Mouse (Mus musculus) limb, embryonic 13.5 days (tissue): ENCODE data around the gene Slc25a45. TPM values are rescaled to one million over a fixed set of nuclear protein-coding genes. Genes with fewer than 3 reads are reported as not detected.

Experiments used
- ATAC-seq: fragments of 200-750 bp; cut with Nextera tagmentation; 2 replicates; pipeline ENCODE4 v1.8.0; 2017; ENCODE audit warnings: low read depth, moderate number of reproducible peaks, moderate TSS enrichment; ENCODE audit not compliant: low FRiP score
- H3K27ac ChIP-seq: fragments of 300-500 bp; sonication (generic); 2 replicates; pipeline ENCODE4 v1.5.1; 2015; ENCODE audit warnings: inconsistent platforms, mild to moderate bottlenecking, moderate library complexity
- H3K27me3 ChIP-seq: fragments of 300-500 bp; sonication (generic); 2 replicates; pipeline ENCODE4 v1.6.1; 2015; ENCODE audit warnings: mild to moderate bottlenecking, inconsistent platforms
- H3K36me3 ChIP-seq: fragments of 300-500 bp; sonication (generic); 2 replicates; pipeline ENCODE4 v1.6.1; 2015; ENCODE audit warnings: inconsistent platforms, mild to moderate bottlenecking, moderate library complexity
- H3K4me1 ChIP-seq: fragments of 300-500 bp; sonication (generic); 2 replicates; pipeline ENCODE4 v1.6.1; 2015; ENCODE audit warnings: inconsistent platforms
- H3K4me2 ChIP-seq: fragments of 300-500 bp; sonication (generic); replicated peaks from 2 replicates; pipeline ENCODE4 v1.6.1; 2015; ENCODE audit warnings: inconsistent platforms, mild to moderate bottlenecking, moderate library complexity
- H3K4me3 ChIP-seq: fragments of 300-500 bp; sonication (generic); 2 replicates; pipeline ENCODE4 v1.5.1; 2015; ENCODE audit warnings: moderate library complexity, mild to moderate bottlenecking, inconsistent platforms
- H3K9ac ChIP-seq: fragments of 300-500 bp; sonication (generic); 2 replicates; pipeline ENCODE4 v1.6.1; 2015; ENCODE audit warnings: mild to moderate bottlenecking, inconsistent platforms
- H3K9me3 ChIP-seq: fragments of 300-500 bp; sonication (generic); 2 replicates; pipeline ENCODE4 v1.6.1; 2016; ENCODE audit warnings: inconsistent platforms
- WGBS: fragments of 180-500 bp; shearing (Covaris S2); methylation state at CpG from one replicate; pipeline ENCODE4 v1.1.7; 2015; 5-methylcytosine and 5-hydroxymethylcytosine counted together
- polyA plus RNA-seq: library from polyadenylated mRNA; unstranded; fragments of >200 nt; fragmentation: Nextera tagmentation; extraction: Ambion mirVana; gene quantifications from 2 replicates; pipeline ENCODE4 v1.2.1, GENCODE M21; 2015

Gene Slc25a45
- polyA plus RNA-seq, 1 experiment from 2014 or later = 2.3 TPM

DNA sequence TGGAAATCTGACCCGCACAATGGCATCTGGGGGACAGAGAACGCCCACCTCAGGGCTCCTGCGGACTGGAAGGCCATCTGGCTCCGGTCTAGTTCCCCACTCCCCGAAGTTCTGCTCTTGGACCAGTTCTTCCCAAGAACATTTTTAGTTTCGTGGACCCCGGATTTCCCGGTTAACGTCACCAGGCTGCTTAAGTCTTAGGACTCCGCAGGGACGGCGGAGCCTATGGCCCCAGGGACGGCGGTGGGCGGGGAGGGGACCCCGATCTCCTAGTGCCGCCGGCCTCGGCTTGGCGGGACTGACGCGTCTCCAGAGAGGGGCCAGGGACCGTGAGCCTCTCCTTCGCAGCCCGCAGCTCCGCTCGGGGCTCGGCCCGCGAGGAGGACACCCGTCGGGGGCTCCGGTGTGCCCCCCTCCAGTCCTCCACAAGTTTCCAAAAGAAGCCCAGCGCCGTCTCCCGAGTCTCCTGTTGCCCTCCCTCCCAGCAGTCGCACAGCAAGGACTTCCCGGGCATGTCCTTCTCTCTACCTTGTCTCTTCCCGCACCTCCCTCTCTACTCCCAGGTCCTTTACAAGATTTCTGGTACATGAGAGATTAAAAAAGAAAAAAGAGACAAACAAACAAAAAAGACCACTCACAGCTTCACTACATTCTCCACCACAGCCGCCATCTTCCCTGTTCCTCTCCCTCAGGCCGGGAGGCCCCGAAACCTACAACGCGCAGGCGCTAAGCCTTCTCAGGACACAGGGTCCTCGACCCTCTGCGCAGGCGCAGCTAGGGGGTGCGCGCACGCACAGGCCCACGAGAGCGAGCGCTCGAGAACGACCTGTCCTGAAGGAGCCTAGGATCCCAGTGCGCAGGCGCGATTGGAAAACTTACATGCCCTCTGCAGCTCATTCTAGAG is 34.7 kb downstream of the Slc25a45 start:
- Histone ChIP-seq H3K36me3 (peaks cover 12% of the 10 kb centered on the region; the same call in 1 of the 2 replicates), H3K4me1 (peaks cover 33% of the 10 kb centered on the region), H3K9me3 (no peaks in the 10 kb centered on the region), H3K9ac (peak overlapping the region; percentile 97), H3K4me2 (peak overlapping the region; percentile 88), H3K27ac (peak overlapping the region; percentile 91), H3K4me3 (peak overlapping the region; percentile 99), H3K27me3 (no peaks in the 10 kb centered on the region)
- WGBS = under 1% methylated on average over 59 of the region's 59 CpGs
- peak; percentile 95 for ATAC-seq

DNA sequence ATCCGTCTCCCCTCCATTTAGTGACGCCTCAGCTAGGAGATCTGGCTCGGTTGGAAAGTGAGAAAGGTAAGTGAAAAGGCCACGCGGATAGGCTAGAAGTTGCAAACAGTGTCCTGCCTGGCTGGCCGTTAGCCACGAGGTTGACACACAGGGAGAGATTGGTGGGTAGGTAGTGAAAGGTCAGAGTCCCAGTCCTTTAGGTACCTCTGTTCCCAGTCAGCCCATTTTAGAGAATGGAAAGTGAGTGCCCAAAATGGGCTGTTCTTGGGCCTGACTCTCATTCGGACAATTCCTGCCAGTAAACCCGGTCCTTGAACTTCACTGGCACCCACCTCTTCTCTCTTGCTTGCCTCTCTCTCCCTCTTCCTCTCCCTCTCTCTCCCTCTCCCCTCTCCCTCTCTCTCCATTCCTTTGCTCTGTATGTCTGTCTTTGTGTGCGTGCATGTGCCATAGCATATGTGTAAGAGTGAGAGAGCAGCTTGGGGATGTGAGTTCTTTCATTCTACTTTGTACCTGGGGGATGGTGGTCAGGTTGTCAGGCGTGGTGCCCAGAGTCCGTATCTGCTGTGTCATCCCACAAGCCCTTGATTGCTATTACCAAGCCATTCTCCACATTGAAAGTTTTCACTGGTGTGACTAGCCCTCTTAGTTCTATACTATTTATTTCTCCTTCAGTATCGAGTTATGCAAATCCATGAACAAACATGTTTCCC is 35.6 kb downstream of the Slc25a45 start, which contains the start of gene Dpf2:
Dpf2 (minus strand) TSS at position 4 of the 713 bp plus-strand sequence.
- peak within 1 kb of the TSS; percentile 88 for H3K4me2 ChIP-seq
- peak within 1 kb of the TSS; percentile 97 for H3K9ac ChIP-seq
- no peak for ATAC-seq

DNA sequence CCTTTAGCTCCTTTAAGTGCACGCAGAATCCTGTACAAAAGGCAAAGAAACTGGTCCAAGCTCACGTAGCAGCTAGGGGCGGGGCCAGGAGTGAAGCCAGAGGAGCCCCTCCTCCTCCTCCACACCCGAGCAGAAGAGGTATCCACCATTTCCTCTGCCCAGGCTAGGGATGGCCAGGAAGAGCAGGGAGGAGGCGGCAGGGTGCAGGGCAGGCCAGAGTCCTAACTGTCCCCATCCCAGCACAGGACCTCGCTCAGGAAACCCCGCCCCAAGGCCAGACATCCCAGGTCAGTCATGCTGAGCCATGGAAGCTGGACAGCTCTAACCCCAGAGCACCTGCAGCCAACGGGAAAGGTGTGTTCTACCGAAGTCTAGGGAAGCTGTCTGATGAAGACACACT is 44.1 kb downstream of the Slc25a45 start:
- H3K4me3 ChIP-seq = no peak overlapping the region; the same call in 1 of the 2 replicates
- H3K27me3 ChIP-seq = peaks cover 10% of the 10 kb centered on the region
- no peaks in the 10 kb centered on the region for H3K9me3 ChIP-seq
- peaks cover 12% of the 10 kb centered on the region for H3K36me3 ChIP-seq
- peak overlapping the region; percentile 36 for H3K4me2 ChIP-seq
- H3K27ac ChIP-seq = no peak overlapping the region
- WGBS = 20% methylated on average over 9 of the region's 9 CpGs
- peak overlapping the region; percentile 62; the same call in 1 of the 2 replicates for H3K9ac ChIP-seq
- H3K4me1 ChIP-seq = peaks cover 18% of the 10 kb centered on the region
- no peak for ATAC-seq

More for the DNA sequence above, 35.6 kb downstream of the Slc25a45 start, which contains the start of gene Dpf2:
- peak within 1 kb of the TSS; percentile 99 for H3K4me3 ChIP-seq
- peaks cover 20% of the 10 kb centered on the region for H3K36me3 ChIP-seq
- H3K27me3 ChIP-seq = no peaks in the 10 kb centered on the region
- 21% methylated on average over 13 of the region's 13 CpGs for WGBS
- peaks cover 33% of the 10 kb centered on the region for H3K4me1 ChIP-seq
- peak within 1 kb of the TSS; percentile 91 for H3K27ac ChIP-seq
- H3K9me3 ChIP-seq = no peaks in the 10 kb centered on the region

DNA sequence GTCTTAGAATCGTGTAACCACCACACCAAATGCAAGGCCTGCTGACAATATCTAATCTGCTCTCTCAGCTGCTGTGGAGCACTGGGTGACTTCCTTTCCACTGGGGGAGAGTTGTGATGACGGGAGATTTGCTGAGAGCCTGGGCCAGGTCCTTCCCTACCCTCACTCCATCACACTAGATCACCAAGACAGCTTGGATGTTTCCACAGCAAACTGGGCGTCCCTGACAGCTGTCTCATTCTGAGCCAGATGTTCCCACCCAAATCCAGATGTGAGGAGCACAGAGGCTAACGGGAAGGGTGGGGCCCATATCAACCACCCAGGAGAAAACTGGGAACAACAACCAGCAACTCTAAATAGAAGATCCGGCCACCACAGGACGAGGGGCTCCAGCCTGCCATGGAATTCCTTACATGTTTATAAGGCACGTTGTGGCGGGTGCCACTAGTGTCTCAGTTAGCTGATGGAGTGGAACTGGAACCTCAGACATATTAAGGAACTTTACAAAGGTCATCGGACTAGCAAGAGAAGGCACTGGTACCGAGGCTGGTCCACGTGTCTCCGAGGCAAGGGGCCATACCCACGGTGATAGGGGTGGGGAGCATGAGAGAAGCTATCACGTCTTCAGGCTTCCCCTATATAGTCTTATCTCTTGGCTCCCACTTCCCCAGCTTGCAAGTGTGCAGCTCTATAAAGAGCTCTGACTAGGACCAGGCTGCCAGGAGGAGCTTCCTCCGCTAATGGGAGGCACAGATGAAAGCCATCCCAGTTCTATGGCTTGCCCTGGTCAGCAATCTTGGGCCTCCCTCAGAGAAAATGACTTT is 44.7 kb downstream of the Slc25a45 start:
- Histone ChIP-seq H3K36me3 (peaks cover 9% of the 10 kb centered on the region), H3K4me1 (peaks cover 21% of the 10 kb centered on the region), H3K9ac (peak overlapping the region; percentile 62; the same call in 1 of the 2 replicates), H3K4me2 (peak overlapping the region; percentile 36), H3K9me3 (no peaks in the 10 kb centered on the region), H3K27me3 (peaks cover 10% of the 10 kb centered on the region), H3K4me3 (no peak overlapping the region), H3K27ac (no peak overlapping the region)
- no peak for ATAC-seq
- WGBS = 70% methylated on average over 15 of the region's 15 CpGs

DNA sequence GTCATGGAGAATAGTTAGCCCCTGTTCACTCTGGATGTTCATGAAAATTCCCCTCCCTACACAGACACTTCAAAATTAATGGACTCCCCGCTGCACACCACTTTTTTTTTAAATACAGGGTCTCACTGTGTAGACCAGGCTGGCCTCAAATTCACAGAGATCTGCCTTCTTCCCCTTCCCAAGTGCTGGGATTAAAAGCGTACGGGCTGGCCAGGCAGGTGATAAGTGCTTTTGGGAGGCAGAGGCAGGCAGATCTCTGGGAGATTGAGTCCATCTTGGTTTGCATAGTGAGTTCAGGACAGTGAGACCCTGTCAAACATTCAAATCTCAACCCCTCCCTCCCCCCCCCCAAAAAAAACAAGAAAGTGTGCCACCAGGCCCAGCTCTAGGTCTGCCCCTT is 45.4 kb downstream of the Slc25a45 start:
- H3K36me3 ChIP-seq = peaks cover 3% of the 10 kb centered on the region; the same call in 1 of the 2 replicates

DNA sequence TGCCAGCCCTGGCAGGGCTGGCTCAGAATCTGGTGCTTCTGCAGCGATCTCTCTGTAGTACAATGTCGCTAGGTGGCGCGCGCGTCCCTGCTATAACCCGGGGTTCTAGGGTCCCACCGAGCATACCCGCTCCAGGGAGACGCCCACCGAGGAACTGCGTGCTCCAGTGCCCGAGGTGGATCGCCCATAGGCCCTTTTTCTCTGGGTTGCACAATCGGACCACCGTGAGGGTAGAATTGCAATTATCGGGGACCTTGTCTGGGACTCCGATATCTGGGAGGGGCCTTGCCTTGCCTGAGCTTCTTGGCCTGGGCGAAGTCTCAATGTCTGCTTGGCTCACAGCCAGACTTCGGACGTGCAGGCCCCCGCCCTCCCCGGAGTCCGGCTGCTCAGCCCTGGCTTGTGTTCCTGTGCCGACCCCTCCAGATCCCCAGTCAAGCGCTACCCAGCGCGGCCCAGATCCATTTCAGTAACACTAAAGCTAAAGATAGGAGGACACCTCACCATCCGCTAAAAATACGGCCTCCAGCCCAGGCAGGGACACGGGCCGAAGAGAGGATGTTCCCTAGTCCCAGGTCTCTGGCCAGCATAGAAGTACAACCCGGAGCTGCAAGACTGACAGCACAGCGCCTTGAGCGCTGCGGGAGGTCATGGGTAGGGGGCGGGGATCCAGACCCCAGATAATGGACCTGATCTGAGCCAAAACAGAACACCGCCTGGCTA is 46.5 kb downstream of the Slc25a45 start:
- Histone ChIP-seq H3K9ac (peak overlapping the region; percentile 65), H3K27me3 (peaks cover 10% of the 10 kb centered on the region), H3K36me3 (no peaks in the 10 kb centered on the region), H3K4me1 (peaks cover 35% of the 10 kb centered on the region), H3K4me2 (peak overlapping the region; percentile 100), H3K4me3 (peak overlapping the region; percentile 60), H3K9me3 (no peaks in the 10 kb centered on the region), H3K27ac (peak overlapping the region; percentile 65)
- ATAC-seq = peak; percentile 74
- WGBS = under 1% methylated on average over 38 of the region's 38 CpGs

More for the DNA sequence above, 45.4 kb downstream of the Slc25a45 start:
- no peak overlapping the region for H3K27ac ChIP-seq
- H3K4me2 ChIP-seq = no peak overlapping the region
- H3K4me1 ChIP-seq = peaks cover 24% of the 10 kb centered on the region
- H3K9me3 ChIP-seq = no peaks in the 10 kb centered on the region
- ATAC-seq = no peak
- no peak overlapping the region for H3K4me3 ChIP-seq
- no peak overlapping the region for H3K9ac ChIP-seq
- peaks cover 10% of the 10 kb centered on the region for H3K27me3 ChIP-seq
- 92% methylated on average over 3 of the region's 3 CpGs for WGBS

DNA sequence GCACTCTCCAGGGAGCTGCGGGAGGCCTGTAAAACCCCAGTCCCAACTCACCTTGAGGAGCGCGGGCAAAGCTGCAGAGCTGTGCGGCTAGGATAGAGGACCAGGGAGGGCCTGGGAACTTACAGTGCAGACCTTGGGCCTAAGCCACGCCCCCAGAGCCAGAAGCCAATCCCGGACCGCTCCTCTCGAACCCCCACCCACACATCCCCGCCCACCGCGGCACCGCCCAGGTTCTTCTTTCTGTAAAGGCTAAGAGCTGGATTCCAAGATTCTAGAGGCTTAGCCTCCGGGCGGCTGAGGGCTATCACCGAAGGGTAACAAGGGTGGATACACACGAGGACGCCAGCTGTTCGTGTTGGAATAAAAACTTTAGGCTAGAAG is 47.1 kb downstream of the Slc25a45 start, which contains the start of gene Cdc42ep2:
Cdc42ep2 (minus strand) TSS at position 104 of the 381 bp plus-strand sequence.
- Histone ChIP-seq H3K4me3 (peak within 1 kb of the TSS; percentile 60), H3K9me3 (no peaks in the 10 kb centered on the region), H3K27ac (peak within 1 kb of the TSS; percentile 65), H3K9ac (peak within 1 kb of the TSS; percentile 65), H3K4me2 (peak within 1 kb of the TSS; percentile 100), H3K36me3 (no peaks in the 10 kb centered on the region), H3K27me3 (peaks cover 10% of the 10 kb centered on the region), H3K4me1 (peaks cover 39% of the 10 kb centered on the region)
- under 1% methylated on average over 18 of the region's 18 CpGs for WGBS
- ATAC-seq = peak; percentile 95

DNA sequence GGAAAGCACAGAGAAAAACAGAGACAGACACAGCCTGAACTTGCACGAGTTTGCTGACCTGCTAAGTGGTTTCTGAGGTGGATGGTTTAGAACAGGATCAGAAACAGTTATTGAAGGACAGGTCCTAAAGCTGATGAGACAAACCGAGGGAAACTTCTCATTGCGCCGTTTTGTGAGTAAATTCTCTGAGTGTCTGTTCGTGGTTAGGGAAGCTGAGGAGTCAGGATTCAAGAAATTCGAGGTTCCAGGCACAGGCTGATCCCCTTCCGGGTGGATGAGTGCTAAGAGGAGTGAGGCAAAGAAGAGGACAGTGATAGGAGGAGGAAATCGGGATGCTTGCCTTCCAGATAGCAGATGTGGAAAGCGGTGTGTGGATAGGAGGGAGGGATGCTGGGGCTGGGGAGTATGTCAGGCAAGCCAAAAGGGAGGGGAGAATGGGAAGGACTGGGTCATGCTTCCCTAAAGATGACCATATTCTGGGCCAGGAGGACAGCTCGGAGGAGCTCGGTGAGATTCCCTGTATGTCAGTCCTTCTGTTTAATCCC is 47.8 kb downstream of the Slc25a45 start:
- H3K36me3 ChIP-seq = no peaks in the 10 kb centered on the region
- WGBS = 33% methylated on average over 11 of the region's 11 CpGs
- H3K27ac ChIP-seq = no peak overlapping the region
- H3K9me3 ChIP-seq = no peaks in the 10 kb centered on the region
- ATAC-seq = no peak
- peaks cover 10% of the 10 kb centered on the region for H3K27me3 ChIP-seq
- H3K4me2 ChIP-seq = peak overlapping the region; percentile 100
- H3K9ac ChIP-seq = no peak overlapping the region; the same call in 1 of the 2 replicates
- H3K4me3 ChIP-seq = peak overlapping the region; percentile 60
- H3K4me1 ChIP-seq = peaks cover 45% of the 10 kb centered on the region

DNA sequence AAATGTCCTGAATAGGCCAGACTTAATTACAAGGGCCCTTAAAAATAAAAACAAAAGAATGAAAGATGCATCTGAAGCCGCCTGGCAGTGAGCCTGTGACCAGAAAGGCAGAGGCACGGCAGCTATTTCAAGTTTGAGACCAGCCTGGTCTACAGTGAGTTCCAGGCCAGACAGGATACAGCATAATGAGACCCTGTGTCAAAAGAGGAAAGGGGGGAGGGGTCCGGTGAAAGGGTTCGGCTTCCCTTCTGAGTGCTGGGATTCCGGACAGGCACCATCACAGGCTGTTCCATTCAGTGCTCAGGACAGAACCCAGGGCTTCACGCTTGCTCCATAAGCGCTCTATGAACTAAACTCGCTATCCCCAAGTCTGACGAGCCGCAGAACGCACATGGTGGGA is 49.4 kb downstream of the Slc25a45 start:
- Histone ChIP-seq H3K27me3 (peaks cover 10% of the 10 kb centered on the region), H3K4me1 (peaks cover 39% of the 10 kb centered on the region), H3K9me3 (no peaks in the 10 kb centered on the region), H3K9ac (no peak overlapping the region), H3K36me3 (no peaks in the 10 kb centered on the region), H3K4me2 (no peak overlapping the region), H3K4me3 (no peak overlapping the region), H3K27ac (no peak overlapping the region)
- WGBS = 70% methylated on average over 11 of the region's 11 CpGs
- no peak for ATAC-seq

DNA sequence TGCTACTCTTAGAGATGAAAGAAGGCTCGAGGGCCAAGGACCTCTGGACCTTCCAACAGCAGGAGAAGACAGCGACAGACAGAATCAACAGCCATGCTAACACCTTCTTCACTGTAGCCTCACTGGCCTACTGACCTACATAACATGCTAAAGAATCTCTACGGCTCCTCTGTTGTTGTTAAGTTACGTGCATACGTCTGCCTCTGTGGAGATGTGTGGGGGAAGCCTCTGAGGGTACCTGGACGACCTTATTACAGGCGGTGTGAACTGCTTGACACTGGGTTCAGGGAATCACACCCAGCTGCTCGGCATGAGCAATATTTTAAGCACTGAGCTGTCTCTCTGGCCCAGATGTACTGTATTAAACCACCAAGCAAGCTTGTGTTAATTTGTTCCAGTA is 49.9 kb downstream of the Slc25a45 start:
- 57% methylated on average over 8 of the region's 8 CpGs for WGBS
- Histone ChIP-seq H3K4me2 (no peak overlapping the region), H3K4me1 (peaks cover 38% of the 10 kb centered on the region), H3K27me3 (peaks cover 10% of the 10 kb centered on the region), H3K36me3 (no peaks in the 10 kb centered on the region), H3K4me3 (no peak overlapping the region), H3K9me3 (no peaks in the 10 kb centered on the region), H3K9ac (no peak overlapping the region), H3K27ac (no peak overlapping the region)
- ATAC-seq = no peak

DNA sequence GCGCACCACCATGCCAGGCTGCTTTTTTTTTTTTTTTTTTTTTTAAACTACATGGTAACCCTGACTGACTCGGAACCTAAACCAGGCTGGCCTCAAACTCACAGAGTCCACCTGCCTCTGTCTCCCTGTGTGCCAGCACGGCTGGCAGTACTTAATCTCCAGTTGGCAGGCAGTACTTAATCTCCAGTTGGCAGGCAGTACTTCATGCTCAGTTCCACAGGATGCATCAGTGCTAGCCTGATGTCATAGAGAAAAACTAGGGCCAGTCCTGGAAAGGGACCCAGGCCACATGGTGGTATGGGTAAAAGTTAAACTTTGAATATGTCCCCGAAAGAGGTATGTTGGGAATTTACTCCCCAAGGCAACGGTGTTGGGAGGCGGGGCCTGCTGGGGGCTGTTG is 50.5 kb downstream of the Slc25a45 start:
- no peak overlapping the region for H3K27ac ChIP-seq
- H3K9ac ChIP-seq = no peak overlapping the region

More for the DNA sequence above, 50.5 kb downstream of the Slc25a45 start:
- WGBS = 53% methylated on average over 6 of the region's 6 CpGs
- Histone ChIP-seq H3K27me3 (peaks cover 10% of the 10 kb centered on the region), H3K36me3 (no peaks in the 10 kb centered on the region), H3K4me1 (peaks cover 38% of the 10 kb centered on the region), H3K4me3 (no peak overlapping the region), H3K4me2 (no peak overlapping the region), H3K9me3 (no peaks in the 10 kb centered on the region)
- no peak for ATAC-seq
